Mouse (Mus musculus): ENCODE results near the gene Syde2.
"Not testable (repeated sequence)": the region's sequence is repeated elsewhere in the genome, so short reads cannot be mapped to it uniquely, and the experiment has no call there.

Gene Syde2

DNA sequence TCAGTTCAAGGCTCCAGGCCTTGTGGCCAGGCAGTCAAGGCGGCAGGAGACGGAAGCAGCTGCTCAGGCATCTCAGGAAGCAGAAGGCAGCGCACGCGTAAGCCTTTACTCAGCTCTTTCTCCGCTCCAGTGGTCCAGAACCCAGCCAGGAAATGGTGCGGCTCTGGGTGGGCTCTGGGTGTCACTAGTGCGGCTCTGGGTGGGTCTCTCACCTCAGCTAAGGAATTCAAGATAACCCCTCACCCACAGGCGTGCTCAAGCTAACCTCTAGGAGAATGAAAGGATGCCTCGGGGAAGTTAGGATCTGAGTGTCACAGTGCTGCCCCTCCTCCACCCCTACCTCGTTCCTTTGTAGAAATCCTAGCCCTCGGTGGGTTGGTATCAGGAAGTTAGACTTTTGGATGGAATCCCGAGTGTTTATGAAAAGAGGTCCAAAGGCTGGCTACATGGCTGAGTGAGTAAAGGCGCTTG, 18.6 kb upstream of the Syde2 start:
- no peak for DNase-seq

DNA sequence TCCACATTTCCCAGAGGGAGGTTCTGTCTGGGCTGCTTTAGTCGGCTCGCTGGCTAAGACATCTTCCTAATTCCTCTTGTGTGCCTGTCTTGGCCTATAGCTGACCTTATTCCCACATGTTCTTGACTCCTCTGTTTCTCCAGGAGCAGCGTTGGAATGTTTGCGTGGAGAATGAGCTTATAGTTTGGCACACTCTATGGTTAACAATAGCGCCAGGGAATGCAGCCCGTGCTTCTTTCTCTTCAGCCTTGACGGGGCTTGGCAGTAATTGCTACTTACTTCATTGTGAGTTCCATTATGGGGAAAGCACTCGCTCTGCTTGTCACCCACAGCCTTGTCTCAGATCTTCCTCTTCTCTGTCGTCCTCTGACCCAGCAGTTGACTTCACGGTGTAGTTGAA, 16.2 kb upstream of the Syde2 start:
- DNase-seq: no peak

DNA sequence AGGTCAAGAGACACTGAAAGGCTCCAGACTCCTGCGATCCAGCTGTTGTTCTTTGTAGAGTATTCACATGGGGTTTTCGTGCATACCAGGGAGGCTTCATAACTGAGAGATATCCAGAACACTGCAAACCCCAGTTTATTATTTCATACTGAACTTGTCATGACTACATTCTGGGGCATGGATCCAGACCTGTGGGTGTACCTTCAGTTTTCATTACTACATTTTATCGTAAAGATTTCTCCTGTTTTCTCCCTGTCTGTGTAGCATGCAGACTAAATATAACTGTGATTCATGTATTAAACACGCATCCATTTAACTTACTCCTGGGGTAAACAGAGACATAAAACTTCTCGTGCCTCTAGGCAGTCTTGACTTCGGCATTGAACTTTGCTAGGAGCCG, 12.7 kb upstream of the Syde2 start:
- no peak for DNase-seq

DNA sequence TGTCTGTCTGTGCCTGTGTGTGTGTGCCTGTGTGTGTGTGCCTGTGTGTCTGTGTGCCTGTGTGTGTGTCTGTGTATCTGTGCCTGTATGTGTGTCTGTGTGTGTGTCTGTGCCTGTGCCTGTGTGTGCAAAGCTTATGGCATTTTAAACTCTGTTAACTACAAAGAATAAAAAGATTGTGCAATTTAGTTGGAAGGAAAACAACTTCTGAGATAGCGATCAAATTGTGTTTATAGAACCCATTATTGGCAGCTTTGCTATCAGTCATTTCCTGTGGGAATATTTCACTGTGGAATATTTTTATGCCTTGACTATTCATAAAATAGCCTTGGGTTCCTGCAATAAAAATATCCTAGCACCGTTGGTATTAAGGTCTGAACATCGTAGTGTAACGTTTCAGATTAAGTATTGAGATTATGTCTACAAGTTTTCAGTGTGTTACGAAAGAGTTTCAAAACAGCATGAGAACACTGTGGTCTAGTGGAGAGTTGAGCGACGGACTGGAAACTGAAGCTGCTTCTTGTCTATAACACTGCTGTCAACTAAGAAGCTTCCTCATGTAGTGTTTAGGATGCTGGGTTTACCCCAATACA, 2.2 kb upstream of the Syde2 start:
- no peak for DNase-seq

DNA sequence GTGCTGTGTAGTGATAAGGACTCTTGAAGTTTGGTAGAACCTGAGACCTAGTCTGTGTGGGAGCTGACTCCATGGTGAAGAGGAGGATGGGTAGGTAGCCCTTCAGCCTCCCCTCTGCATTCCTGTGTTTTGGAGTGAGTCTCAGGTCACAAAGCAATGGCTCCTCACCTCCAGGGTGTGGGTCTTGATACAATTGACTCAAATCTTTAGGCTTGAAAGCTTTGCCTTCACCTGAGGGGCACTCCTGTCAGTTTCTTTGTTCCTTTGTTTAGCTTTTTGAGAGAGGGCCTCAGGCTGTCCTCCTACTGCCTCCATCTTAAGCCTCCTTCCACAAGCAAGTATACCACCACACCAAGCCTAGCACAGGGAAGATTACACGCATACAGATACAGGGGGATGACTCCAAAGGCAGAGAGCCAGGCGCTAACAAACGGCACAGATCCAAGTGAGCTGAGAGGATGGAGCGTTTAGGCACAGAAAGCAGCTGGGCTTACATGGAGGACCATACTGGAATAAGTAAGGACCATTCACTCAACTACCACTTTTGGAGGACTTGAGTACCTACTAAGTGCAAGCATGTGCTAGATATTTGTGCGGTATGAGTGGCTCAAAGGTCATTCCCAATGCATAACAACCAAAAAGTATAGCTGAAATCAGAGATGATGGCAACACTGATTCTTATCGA, 1.2 kb upstream of the Syde2 start:
- peak in 1 of 2 experiments; percentile 16 for DNase-seq

DNA sequence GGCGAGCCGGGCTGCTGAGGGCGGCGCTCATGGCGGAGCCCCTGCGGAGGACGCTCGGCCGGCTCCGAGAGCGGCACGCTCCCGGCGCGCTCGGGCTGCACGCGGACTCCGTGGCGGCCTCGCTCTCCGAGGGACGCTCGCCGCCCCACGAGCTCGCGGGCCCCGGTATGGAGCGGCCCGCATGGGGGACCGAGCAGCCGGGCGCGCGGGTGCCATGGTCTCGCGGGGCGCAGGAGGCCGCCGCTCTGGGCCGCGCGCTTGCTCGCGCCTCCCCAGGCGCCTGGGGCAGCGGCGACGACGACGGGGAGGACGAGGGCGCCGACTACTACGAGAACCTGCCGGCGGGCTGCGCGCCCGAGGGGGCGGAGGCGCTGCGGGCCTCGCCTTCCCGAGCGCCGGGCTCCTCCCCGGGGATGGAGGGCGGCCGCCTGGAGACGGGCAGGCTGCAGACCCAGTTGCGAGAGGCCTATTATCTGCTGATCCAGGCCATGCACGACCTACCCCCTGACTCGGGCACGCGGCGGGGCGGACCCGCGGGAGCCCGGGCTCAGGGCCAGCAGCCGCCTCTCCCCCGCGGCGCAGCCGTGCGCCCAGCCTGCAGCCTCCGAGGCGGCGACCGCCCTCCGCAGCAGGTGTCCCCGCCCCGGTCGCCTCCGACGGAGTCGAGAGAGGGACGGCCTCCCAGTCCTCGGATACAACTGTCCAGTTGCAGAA, 457 bp downstream of the Syde2 start:
- peak; percentile 51 to 64 for DNase-seq

DNA sequence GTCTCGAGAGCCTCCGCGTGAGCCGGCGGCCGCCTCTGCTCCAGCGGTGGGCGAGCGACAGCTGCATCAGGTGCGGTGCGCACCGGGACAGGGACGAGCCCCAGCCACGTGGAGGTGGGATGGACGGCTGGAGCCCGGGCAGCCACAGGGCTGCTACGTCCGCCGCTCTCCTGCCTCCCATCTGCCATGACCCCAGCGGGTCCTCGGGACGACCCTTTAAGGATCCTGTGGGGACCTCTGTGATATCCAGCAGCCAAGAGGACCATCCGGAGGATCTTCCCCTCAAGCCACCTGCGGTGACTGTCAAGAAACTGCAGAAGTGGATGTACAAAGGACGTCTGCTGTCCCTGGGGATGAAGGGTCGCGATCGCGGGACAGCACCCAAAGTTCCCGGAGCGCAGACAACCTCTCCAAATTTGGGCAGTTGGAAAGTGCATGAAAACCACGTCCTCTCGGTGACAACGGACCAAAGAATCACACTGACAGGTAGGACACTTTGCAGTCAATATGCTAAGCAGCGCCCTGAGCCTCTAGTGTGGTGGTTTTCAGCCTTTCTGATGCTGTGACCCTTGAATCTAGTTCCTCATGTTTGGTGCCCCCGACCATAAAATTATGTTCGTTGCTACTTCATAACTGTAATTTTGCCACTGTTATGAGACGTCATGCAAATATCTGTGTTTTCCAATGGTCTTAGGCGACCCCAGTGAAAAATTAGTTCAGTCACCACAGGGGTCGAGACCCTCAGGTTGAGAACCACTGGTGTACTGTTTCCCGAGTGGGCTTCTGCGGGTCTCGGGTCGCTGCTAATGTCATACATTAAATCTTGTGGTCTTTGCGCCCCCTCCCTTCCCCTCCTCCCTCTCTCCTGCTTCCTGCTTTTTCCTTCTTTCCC, 1.3 kb downstream of the Syde2 start:
- peak in 1 of 2 experiments; percentile 10 for DNase-seq

DNA sequence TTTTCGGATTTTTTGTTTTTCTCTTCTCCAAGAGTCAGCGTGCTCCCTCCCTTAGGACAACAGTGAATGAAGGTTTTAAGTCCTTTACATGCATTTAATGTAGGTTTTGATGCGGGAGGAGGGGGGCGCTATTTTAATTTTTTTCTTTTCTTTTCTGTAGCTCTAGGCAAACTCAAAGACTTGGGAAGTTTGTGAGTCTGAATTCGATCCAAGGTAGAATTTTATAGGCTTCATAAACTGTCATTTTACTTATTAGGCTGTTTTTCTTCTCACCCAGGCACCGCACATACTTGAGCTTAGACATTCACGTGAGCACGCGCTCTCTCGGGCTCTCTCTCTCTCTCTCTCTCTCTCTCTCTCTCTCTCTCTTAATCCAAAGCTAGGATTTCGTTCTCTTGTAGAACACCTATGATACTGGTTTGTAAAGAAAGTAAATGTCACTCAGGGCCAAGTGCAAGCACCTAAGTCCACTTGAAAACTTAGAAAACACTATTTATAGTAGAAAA, 2.0 kb downstream of the Syde2 start:
- DNase-seq: peak in 1 of 2 experiments; percentile 7

DNA sequence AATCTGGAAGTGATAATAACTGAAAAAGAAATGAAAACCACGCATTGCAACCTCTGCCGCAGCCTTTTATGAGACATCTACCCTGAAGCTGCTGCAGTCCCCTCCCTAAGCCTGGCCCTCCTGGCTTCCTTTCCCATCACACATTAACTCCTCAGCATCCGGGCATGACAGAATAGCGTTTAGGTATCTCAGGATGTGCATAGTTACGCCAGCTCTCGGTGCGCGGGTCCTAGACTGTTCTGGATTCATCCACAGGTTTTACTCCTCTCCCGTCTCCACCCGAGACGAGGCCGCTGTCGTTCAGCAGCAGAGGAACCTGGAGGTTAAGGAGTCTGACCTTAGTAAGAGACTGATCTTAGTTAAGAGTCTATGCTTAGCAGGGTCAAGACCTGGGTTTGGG, 3.5 kb downstream of the Syde2 start:
- no peak for DNase-seq

DNA sequence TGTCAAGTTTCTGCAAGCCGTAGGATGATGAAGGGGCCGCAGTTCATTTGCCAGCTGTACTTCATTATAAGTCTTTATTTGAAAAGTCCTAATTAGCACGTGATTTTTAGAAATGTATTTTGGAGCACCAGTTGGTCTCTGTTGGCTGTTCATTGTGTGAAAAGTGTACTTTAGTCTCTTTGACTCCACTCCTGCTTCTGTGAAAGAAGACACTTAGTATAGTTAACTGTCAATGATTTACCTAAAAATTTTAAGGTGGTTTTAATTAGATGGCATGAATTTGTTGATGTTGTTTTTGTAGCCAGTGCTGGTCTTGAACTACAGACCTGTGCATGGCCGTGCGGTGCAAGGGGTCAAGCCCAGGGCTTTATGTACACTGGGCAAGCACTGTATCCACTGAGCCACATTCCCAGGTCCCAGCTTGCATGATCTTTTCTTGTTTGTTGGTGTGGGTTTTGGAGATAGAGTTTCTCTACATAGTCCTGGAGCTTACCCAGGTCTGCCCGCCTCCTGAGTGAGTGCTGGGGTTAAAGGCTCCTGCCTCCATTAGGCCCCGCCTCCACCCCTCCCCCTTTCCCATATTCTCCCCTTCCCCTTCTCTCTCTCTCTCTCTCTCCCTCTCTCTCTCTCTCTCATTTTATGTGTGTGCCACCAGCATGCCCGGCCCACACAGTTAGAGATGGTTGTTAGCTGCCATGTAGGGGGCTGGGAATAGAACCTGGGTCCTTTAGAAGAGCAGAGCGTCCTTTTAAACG, 4.5 kb downstream of the Syde2 start:
- DNase-seq: peak in 1 of 2 experiments; percentile 8

DNA sequence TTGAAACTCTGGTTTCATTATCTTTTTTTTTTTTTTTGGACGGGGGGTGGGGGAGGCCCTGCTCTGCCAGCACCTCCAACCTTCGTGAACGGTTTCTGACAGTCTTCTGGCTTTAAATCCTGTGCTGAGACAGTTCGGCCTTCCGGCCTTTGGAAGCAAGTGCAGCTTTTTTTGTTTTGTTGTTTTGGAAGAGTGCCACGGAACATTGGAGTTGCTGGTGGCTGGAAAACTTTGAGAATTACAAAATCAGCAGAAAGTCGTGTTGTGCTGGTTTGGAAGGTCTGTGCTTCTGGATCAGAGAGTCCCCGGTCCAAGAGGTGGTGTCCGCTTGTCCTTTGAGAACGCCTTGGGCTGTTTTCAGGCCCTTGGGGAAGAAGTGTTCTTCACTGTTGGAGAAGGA, 5.1 kb downstream of the Syde2 start:
- peak in 1 of 2 experiments; percentile 11 for DNase-seq

DNA sequence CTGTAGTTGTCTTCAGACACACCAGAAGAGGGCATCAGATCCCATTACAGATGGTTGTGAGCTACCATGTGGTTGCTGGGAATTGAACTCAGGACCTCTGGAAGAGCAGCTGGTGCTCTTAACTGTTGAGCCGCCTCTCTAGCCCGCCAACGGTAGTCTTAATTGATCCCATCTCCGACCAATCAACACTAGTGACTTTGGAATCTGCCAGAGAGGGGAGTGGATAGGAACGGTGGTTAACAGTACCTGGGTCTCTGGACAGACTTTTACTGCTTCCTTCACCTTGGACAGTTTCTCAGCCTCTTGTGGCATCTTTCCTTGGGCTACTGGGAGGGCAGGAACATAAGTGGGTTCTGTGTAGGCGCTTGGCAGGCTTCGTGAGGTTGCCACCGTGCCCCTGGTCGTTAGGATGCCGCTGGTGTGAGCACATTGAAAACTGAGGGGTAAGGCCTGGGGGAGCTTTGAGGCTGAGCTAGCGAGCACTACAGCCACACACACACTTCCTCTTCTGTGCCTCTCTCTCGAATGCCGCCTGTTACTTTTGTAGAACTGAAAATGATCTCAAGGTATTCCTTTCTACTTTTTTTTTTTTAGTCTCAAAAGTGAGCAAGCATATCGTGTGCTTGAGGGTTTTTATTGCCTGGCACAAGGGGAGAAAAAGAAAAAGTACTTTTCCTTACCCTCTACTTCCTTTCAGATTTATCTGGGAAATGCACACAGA, 6.0 kb downstream of the Syde2 start:
- no peak for DNase-seq

DNA sequence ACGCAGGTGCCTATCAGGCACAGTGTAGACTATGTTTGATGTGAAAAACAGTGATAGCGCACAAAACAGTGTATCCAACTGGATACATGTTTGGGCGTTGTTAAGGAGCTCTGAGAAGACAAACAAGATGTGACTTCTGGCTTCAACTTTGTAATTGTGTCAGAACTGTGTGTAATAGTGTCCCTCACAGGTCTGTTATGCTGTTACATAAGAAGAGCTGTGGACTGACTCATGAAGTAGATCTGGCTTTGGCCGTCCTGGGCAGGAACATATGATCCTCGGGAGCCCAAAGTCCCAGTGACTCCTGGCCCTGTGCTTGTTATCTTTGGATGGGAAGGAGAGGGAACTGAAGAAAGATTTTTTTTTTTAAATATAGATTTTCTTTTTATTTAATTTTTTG, 7.8 kb downstream of the Syde2 start:
- no peak for DNase-seq

DNA sequence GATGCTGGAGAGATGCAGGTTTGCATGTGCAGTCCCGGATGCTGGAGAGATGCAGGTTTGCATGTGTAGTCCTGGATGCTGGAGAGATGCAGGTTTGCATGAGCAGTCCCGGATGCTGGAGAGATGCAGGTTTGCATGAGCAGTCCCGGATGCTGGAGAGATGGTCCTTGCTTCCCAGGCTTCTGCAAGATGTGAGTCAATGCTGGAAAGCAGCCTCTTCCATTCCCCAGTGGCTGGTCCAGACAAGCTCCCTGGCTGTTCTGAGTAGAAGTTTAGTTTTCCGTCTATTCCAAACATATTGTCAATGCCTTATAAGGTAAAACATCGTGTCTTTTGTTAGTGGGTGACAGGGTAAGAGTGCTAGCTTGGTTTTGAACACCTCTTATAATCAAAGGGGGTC, 8.9 kb downstream of the Syde2 start:
- DNase-seq: not testable (repeated sequence)

DNA sequence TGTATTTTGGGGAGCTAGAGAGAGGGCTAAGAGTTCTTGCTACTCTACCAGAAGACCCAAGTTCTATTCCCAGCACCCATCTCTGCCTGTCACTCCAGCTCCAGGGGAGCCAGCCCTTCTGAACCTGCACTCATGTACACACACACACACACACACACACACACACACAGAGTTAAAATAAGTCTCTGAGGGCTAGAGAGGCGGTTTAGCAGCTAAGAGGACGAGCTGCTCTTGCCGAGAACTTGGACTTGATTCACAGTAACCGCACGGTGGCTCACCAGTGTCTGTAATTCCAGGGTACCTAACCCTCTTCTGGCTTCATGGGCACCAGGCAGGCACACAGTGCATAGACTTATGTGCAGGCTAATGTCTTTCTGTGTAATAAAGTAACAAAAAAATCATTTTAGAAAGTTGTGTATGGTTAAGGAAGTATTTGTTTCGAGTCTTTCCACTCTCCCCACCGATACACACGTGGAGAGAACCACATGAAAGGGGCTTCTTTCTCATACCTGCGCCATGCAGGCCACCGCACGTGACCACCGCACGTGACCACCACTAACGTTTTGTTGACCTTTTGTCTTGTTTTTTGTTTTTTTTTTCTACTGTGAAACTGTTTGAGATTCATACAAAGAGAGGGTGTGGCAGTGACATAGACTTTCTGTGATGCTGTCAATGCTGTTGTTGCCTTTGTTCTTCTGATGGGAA, 16.8 kb downstream of the Syde2 start:
- DNase-seq: no peak

DNA sequence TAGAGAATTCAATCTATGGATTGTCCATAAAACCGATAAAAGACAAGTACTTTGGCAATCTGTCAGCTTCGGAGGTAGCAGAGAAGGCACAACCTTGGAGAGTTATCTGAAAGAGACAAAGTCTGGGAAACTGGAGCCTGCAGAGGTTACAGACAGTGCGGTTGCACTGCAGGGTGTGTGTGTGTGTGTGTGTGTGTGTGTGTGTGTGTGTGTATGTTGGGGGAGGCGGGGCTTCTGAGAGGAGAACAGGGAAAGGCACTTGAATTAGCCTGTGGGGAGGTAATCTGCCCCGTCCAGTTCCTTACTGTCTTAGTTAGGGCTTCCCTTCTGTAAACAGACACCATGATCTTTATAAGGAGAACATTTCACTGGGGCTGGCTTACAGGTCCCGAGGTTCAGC, 20.2 kb downstream of the Syde2 start:
- no peak for DNase-seq

DNA sequence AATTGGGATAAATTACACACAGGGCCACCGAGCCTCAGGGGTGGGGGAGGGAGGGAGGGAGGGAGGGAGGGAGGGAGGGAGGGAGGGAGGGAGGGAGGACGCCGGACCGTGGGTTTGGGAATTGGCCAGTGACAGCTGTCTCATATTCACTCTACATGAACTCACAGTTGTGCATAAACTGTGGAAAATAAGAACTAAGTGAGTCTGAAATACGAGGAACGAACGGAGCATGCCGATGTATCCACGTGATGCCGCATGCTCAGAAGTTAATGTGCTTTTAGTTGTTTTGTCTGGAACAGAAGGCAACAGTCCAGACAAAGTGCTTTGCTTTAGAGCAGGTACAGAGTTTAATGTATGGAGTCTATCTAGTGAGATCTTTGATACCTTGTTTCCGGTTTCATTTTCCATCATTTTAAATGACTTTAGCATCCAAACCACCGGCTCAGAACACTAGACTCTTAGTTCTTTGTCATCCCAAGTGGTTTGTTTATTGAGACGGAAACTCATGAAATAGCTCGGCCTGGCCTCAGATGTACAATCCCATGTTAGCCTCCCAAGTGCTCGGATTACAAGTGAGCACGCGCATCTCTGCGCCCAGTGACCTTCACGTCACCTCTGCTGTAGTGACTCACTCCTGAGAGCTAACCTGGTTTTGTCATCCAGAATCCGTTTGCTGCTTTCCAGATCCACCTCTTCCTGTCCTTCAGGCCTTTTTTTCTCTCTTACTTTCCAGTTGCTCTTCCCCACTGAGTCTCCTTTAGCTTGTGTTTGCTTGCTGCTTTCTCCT, 22.4 kb downstream of the Syde2 start:
- no peak for DNase-seq

DNA sequence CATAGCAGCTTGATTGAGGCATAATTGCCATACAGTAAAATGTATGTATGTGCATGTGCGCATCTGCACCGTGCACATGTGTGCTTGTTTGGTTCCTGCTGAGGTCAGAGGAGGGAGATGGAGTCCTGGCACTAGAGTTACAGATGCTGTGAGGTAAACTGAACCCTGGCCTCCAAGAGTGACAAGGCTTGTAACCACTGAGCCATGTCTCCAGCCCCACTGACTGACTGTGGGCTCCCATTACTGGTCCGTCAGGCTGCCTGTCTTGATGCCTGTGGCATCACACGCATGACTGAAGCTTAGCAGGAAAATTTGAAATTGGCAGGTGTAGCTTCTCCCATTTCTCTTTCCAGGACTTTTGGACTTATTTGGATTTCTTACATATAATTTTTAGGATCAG, 23.1 kb downstream of the Syde2 start:
- DNase-seq: no peak

DNA sequence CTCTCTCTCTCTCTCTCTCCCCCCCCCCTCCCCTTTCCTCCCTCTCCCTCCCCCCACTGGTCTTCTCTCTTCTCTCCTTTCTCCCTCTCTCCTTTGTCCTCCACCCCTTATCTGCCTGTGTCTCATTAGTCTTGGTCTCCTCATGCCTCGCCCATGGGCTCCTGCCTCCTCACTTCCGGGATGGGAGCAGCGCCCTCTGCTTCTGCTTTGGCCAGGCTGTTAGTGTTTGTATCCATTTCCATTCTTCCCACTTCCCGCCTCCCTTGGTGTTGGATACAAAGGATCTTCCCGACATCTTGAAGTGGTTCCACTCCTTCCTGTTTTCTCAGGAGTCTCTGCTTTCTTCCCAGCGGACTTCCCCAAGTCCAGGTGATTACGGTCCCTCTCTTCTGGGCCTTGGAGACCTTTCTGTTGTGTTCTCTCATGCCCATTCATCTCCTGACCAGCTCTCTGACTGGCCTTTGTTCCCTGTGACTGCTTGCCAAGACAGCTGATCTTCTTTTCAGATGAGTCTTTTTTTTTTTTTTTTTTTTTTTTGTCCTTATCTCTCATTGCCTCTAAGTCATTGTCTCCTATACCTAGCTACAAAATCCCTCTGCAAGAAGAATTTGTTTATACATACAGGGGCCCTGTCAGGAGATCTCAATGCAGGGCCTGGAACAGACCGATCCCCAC, 24.0 kb downstream of the Syde2 start:
- no peak for DNase-seq

All from cerebellum, postnatal 10 days (tissue).